Mouse (Mus musculus) lung, postnatal 0 days (tissue): Measurements from ENCODE around the gene 1500011B03Rik.

ENCODE experiments used
- CTCF ChIP-seq: IDR thresholded peaks from 2 replicates; pipeline ENCODE4 v1.5.1; 2016; ENCODE audit warnings: antibody characterized with exemption, mild to moderate bottlenecking
- EP300 ChIP-seq: IDR thresholded peaks from 2 replicates; pipeline ENCODE4 v1.6.1; 2016; ENCODE audit warnings: antibody characterized with exemption, mild to moderate bottlenecking, control low read depth

DNA sequence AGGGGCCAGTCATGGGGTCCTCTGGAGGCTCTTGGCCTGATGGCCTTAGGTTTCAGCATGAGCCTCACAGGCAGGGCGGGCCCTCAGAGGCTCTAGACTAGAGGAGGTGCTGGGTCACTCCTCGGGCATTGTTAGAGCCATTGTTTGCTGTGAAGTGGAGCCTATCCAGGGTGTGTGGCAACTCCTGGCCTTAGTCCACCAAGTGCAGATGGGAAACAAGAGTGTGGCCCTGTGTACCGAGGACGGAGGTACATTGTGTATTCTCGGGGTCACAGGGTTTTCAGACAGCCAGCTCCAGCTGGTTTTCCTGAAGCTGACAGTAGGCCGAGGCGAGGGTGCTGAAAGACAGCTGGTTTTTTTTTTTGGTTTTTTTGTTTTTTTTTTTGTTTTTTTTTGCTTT lies 30.0 kb downstream of the 1500011B03Rik start:
- no peak for TF ChIP-seq CTCF
- peak; percentile 92 for TF ChIP-seq EP300
